Mouse (Mus musculus) layer of hippocampus, postnatal 14 days (tissue): ENCODE measurements around the gene Adh1. TPM values are rescaled to one million over a fixed set of nuclear protein-coding genes. Genes with fewer than 3 reads are reported as not detected.

Experiments used
- DNase-seq, 2 experiments: peaks; one replicate each; pipeline ENCODE4 v3.0.0; 2021 to 2022; ENCODE audit warnings: low spot score in 2 of 2, mixed read lengths in 1 of 2
- total RNA-seq, 2 experiments: library from RNA; stranded (reverse); gene quantifications; 2 replicates each; pipeline ENCODE4 v1.2.3; 2021

The Adh1 gene
- total RNA-seq, 2 experiments from 2014 or later = 1.0 to 1.7 TPM

GRCm38 (mm10) chr3:138240942-138241341 is 19.8 kb upstream of the Adh1 start:
- DNase-seq = no peak

GRCm38 (mm10) chr3:138241371-138241770 is 19.4 kb upstream of the Adh1 start:
- no peak for DNase-seq

- no peak for DNase-seq
Measured at GRCm38 (mm10) chr3:138242021-138242726, 18.6 kb upstream of the Adh1 start.

GRCm38 (mm10) chr3:138242933-138243332 is 17.9 kb upstream of the Adh1 start:
- no peak for DNase-seq

GRCm38 (mm10) chr3:138244338-138244874 is 16.4 kb upstream of the Adh1 start:
- no peak for DNase-seq

- DNase-seq = no peak
Measured at GRCm38 (mm10) chr3:138246511-138247020, 14.2 kb upstream of the Adh1 start.

GRCm38 (mm10) chr3:138247241-138247640 is 13.6 kb upstream of the Adh1 start:
- no peak for DNase-seq

GRCm38 (mm10) chr3:138248011-138248410 is 12.8 kb upstream of the Adh1 start:
- no peak for DNase-seq

- no peak for DNase-seq
Measured at GRCm38 (mm10) chr3:138248746-138249145, 12.0 kb upstream of the Adh1 start.

DNA sequence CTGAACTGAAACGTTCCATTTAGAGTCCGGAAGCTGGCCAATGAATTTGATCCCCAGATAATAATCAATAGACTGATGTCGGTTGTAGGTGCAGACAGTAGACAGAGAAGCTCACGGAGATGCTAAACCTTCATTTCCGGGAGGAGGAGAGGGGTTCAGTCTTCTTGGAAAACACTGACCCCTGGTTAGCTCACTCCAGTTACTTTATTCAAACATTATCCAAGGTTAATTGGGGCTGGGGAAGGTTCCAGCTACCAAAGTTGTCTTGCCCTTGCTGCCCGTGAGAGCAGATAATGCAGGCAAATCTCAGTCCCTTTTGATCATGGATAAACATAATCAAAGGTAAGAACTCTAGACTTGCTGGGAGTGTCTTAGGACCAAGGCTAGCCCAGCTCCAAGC is 9.6 kb upstream of the Adh1 start:
- DNase-seq = no peak

- DNase-seq = no peak
Measured at GRCm38 (mm10) chr3:138254205-138254604, 6.6 kb upstream of the Adh1 start.

DNA sequence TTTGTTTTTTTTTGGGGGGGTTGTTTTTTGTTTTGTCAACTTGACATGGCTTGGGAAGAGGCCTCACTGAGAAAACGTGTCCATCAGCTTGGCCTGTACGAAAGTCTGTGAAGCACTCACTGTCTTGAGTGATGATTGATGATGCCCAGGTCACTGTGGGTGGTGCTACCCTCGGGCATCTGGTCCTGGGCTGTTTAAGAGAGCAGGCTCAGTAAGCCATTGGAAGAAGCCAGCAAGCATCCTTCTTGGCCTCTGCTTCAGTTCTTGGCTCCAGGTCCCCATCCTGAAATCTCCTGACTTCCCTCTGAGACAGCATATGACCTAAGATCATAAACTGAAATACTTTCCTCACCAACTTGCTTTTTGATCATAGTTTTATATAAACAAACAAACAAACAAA is 5.4 kb upstream of the Adh1 start:
- no peak for DNase-seq

- DNase-seq = no peak
Measured at GRCm38 (mm10) chr3:138255780-138256550, 4.8 kb upstream of the Adh1 start.

DNA sequence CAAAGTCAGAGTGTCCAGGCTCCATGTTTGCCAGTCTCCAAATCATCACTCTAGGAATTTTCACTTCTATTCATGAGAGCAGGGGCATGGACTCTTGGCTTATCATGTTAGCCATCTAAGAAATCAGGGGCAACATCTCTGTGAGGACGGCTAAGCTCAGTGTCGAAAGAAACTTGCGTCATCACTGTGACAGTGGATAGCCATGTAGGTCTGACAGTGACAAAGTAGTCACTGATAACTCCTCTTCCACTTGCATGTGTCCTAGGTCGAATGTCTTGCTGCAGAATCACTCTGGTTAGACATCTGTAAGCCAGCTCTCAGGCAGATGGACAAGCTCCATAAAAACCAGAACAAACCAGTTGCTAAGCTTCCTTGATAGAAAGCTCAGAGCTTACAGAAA is 1.8 kb downstream of the Adh1 start:
- DNase-seq = no peak

- no peak for DNase-seq
Measured at GRCm38 (mm10) chr3:138263154-138263930, 2.6 kb downstream of the Adh1 start.

DNA sequence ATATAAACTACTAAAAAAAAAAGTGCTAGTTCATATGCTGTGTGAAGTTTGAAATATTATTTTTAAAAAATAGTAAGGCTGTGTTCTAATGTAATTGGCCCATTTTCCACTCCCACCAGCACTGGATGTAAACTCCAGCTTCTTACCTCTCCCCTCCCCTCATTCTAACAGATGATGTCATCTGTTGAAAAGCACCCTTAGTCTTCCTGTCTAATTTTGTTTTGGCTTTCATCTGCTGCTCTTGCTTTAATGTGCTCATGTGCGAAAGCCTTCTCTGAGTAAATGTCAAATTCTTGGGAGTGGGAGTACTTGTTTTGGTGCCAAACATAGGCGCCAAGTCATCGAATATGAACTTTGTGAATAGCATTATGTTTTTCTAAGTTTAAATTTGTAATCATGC is 3.9 kb downstream of the Adh1 start:
- peak in 1 of 2 experiments; percentile 39 for DNase-seq

GRCm38 (mm10) chr3:138270507-138270906 is 9.7 kb downstream of the Adh1 start:
- DNase-seq = no peak

GRCm38 (mm10) chr3:138271297-138271696 is 10.5 kb downstream of the Adh1 start:
- DNase-seq = no peak

DNA sequence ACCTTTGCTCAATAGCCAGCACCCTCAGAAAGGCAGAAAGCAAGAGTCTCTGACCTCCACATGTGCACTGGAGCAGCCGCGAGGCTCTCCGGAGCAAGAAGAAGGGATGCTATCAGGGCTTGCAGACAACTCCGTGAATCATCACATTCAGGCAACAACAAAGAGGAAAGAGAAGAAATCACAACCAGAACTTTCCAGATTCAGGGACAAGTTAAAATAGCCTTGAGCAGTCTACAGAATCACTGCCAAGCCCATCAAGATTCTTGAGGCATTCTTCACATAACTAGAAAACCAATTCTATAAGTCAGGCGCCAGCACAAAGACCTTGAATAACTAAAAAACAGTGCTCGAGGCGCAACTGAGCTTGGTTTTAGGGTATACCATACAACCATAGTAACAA is 12.3 kb downstream of the Adh1 start:
- no peak for DNase-seq

GRCm38 (mm10) chr3:138275100-138275499 is 14.3 kb downstream of the Adh1 start:
- DNase-seq = no peak

DNA sequence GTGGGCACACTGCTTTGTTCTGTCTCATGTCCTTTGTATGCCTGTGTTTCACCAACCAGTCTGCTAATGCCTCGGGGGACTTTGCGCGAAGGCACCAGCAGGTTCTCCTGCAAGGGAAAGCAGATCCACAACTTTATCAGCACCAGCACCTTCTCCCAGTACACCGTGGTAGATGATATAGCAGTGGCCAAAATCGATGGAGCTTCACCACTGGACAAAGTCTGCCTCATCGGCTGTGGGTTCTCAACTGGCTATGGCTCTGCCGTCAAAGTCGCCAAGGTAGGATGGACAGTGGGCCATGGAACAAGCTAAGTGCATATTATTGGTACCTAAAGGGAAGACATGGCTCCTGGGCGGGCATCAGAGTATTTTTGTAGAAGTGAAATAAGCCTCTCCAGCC is 21.8 kb downstream of the Adh1 start:
- DNase-seq = no peak
